Mouse (Mus musculus): ENCODE results near the gene Bcl11b.
A peak's percentile ranks its signal among the peaks of the same experiment; 100 is the strongest.

The Bcl11b gene

GRCm38 (mm10) chr12:107930611-107931350, 72.6 kb downstream of the Bcl11b start:
- peak; percentile 55 to 67 for DNase-seq

GRCm38 (mm10) chr12:107928905-107929304, 74.5 kb downstream of the Bcl11b start:
- DNase-seq, result peak in 1 of 2 experiments; percentile 19

- DNase-seq, result no peak
These were observed 74.9 kb downstream of the Bcl11b start for GRCm38 (mm10) chr12:107928464-107928901.

- DNase-seq, result peak; percentile 15 to 49
These were observed 75.4 kb downstream of the Bcl11b start for GRCm38 (mm10) chr12:107927961-107928431.

- DNase-seq, result no peak
These were observed 77.1 kb downstream of the Bcl11b start for GRCm38 (mm10) chr12:107926074-107926855.

GRCm38 (mm10) chr12:107924696-107925095, 78.7 kb downstream of the Bcl11b start:
- DNase-seq, result no peak

- no peak for DNase-seq
These were observed 79.4 kb downstream of the Bcl11b start for GRCm38 (mm10) chr12:107923963-107924362.

- DNase-seq, result no peak
These were observed 81.2 kb downstream of the Bcl11b start for GRCm38 (mm10) chr12:107922180-107922579.

GRCm38 (mm10) chr12:107921566-107921965, 81.8 kb downstream of the Bcl11b start:
- DNase-seq, result no peak

GRCm38 (mm10) chr12:107921154-107921553, 82.2 kb downstream of the Bcl11b start:
- no peak for DNase-seq

- DNase-seq, result no peak
These were observed 82.7 kb downstream of the Bcl11b start for GRCm38 (mm10) chr12:107920716-107921115.

- no peak for DNase-seq
These were observed 83.3 kb downstream of the Bcl11b start for GRCm38 (mm10) chr12:107920076-107920475.

GRCm38 (mm10) chr12:107918779-107919178, 84.6 kb downstream of the Bcl11b start:
- no peak for DNase-seq

- no peak for DNase-seq
These were observed 87.4 kb downstream of the Bcl11b start for GRCm38 (mm10) chr12:107916008-107916407.

GRCm38 (mm10) chr12:107915396-107915795, 88.0 kb downstream of the Bcl11b start:
- no peak for DNase-seq

- no peak for DNase-seq
These were observed 94.6 kb downstream of the Bcl11b start for GRCm38 (mm10) chr12:107908826-107909225.

- no peak for DNase-seq
These were observed 98.1 kb downstream of the Bcl11b start for GRCm38 (mm10) chr12:107905333-107905732.

GRCm38 (mm10) chr12:107904457-107904856, 98.9 kb downstream of the Bcl11b start:
- no peak for DNase-seq

- no peak for DNase-seq
These were observed 99.5 kb downstream of the Bcl11b start for GRCm38 (mm10) chr12:107903949-107904348.

GRCm38 (mm10) chr12:107891449-107891848, 112.0 kb downstream of the Bcl11b start:
- DNase-seq, result peak in 1 of 2 experiments; percentile 17

- DNase-seq, result peak in 1 of 2 experiments; percentile 3
These were observed 113.1 kb downstream of the Bcl11b start for GRCm38 (mm10) chr12:107890326-107890725.

- DNase-seq, result peak in 1 of 2 experiments; percentile 22
These were observed 113.6 kb downstream of the Bcl11b start for GRCm38 (mm10) chr12:107889841-107890240.

GRCm38 (mm10) chr12:107888646-107889045, 114.8 kb downstream of the Bcl11b start:
- DNase-seq, result peak in 1 of 2 experiments; percentile 7

- DNase-seq, result peak in 1 of 2 experiments; percentile 17
These were observed 115.4 kb downstream of the Bcl11b start for GRCm38 (mm10) chr12:107888049-107888448.

All from kidney, postnatal 25 days (tissue).